Mouse (Mus musculus) neural tube, embryonic 10.5 days (tissue): ENCODE data around the gene Flt3.
A peak's percentile ranks its signal among the peaks of the same experiment; 100 is the strongest.

Source experiments
- DNase-seq: peaks from one replicate; pipeline ENCODE4 v3.0.0-alpha.2; 2017; ENCODE audit warnings: low spot score; ENCODE audit errors: extremely low spot score

The Flt3 gene

DNA sequence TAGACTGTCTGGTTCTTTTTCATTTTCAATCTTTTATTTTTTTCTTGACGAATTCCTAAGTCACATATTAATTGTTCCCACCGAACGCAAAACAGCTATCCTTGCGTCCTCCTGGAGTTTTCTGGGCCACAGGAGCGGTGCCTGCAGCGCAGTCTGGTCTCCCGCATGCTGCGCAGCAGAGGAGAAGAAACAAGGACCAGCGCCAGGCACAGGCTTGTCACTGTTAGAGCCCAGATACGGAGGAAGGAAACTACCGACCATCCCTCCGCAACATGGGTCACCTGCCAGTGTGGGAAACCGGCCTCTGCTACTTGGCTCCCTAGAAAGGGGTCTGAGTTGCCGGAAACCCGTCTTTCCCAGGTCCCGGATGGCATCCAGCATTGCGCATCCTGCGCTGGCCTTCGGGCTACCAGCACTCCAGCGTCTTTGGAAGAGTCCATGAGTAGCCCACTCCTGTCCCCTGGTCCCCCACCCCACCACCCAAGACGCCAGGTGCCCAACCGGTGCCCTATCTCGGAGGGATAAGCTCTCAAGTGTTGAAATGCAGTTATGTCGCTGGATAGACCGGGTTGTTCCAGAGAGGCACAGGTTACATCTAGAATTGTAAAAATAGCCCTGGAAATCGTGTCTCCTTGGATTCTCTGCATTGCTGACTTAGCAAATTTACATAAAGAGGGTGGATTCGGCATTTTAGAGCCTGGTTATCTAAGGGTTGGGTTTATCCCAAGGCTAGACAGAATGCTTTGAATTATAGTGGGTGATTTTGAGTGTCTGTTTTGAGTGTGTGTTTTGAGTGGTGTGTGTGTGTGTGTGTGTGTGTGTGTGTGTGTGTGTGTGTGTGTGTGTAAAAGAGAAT is 87.2 kb downstream of the Flt3 start:
- peak; percentile 58 for DNase-seq

DNA sequence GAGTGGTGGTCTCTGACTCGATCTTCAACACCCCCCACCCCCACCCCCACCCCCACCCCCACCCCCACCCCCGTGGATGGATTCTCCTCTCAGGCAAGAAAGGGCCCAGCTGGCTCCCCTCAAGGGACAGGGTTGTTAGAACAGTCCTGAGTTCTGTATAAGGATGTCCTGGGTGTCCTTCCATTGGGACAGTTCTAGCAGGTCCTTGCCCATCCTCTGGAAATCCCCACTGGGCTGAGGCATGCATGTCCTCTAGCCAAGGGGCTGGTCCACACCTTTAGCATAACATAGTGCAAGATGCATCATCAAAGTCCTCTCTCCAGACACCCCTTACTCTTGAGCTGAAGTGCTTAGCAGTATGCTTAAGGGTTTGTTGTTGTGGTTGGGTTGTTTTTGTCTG is 90.5 kb downstream of the Flt3 start:
- peak; percentile 27 for DNase-seq

DNA sequence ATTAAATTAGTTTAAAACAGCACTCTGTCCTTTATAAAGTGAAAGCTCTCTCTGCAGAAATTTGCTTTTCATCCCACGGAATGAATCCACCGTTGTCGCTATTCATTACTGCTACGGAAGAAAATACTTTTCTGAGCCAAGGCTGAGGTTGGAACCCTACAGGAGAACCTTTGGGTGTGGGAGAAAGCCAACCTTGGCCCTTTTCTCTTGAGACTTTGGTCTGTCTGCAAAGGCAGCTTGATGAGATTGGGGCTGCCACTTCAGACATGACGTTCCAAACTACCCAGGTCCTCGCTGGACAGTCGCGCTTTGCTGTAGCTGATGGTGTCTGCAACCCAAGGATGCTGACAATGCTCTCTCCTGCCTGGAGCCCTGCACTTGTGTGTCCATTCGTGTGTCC is 91.8 kb downstream of the Flt3 start:
- peak; percentile 36 for DNase-seq

DNA sequence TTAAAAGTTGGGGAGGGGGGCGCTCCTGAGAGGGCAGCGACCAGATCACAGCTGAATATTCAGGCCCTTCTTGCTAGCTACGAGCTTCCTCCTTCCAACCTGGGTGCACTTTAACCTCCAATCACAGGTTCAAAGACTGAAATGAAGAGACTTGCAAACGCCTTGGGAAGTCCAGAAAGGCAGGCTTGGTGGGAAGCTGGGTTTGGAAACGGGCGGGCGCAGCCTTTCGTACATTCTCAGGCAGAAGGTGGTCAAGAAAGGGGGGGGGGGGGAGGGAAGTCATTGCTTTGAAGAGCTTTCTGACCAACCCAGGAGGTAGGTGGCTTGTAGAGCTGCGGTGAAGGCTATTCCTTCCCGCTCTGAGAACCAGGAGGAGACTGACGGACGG is 92.9 kb downstream of the Flt3 start:
- DNase-seq, result peak; percentile 31

DNA sequence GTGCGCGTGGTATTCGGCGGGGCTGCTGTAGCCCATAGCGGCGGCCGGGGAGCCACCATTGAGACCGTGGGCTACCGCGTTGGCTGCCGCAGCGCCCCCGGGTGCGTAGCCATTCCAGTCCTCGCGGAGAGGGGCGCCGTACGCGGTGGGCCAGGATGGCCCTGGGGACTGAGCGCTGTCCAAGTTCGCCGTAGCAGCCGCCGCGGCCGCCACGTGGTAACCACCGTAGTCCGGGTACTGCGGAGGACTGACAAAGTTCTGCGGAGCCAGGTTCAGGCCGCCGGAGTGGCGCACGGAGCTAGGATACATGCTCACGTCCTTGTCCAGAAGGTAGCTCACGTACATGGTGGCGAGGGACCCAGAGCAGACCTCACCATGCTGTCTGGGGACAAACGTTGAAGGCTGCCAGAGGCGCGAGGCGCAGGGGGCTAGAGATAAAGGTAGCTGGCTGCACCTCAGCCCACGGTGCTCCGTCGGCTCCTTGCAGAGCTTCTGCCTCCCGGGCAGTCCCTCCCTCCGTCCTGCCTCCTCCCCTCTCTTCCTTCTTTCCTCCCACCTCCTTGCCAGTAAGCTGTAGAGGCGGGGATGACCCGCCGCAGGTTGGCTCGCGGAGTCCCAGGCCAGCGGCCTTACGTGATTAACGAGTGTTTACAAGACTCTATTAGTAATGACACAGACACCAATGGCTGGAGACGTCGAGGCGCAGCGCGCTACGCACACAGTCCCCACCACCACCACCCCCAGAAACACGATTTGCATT is 93.5 kb downstream of the Flt3 start, which contains the start of gene Cdx2:
TSS of gene Cdx2 (minus strand) at position 633 of the 760 bp plus-strand sequence.
- peak; percentile 66 for DNase-seq

DNA sequence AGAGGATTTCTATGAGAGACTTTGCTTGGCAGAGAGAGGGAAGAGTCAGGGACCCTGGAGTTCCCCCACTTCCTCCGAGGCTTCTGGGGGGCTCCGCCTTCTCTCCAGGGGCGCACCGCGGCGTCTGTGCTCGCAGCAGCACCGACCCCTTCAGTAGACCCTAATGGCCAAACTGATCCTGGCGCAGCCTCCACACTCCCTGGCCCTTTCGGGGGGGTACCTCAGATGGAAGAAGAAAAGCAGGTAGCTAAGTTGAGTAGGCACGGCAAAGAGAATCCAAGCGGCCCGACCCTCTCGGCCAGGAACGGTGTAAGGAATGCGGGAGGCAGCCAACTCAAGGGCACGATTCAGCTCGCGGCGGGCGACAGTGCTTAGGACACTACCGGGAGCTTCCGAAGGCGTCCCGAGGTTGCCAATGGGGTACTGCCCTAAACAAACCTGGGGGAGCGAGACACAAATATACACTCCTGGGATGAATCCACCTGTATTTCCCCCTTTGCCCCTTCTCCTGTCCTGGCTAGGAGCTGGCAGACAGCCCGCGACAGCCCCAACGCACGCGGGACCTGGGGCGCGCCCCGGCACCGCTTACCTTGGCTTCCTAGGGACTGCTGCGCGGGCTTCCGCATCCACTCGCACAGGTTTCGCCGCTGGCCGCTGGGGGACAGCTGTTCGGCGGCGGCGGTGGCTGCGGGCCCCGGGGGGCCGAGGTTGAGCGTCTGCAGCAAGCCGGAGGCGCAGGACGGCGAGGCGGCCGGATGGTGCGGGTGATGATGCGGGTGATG is 94.2 kb downstream of the Flt3 start:
- DNase-seq, result peak; percentile 61

DNA sequence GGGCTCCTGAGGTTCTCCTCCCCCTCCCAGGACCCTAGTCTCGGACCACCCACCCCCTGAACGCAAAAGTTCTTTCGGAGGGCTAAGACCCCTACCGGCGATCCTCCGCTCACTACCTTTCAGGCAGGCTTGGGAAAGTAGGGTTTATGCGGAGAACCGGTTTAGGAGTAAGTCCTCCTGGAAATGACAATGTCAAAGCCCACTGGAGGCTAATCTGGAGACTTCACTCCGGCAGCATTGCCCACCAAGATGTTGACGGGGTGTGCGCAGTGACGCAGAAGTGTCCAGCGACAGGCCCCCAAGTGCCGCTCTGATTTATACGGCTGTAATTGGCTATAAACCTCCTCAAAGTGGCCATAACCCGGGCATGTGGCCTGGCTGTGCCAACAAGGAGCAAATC is 95.1 kb downstream of the Flt3 start:
- DNase-seq, result peak; percentile 63

DNA sequence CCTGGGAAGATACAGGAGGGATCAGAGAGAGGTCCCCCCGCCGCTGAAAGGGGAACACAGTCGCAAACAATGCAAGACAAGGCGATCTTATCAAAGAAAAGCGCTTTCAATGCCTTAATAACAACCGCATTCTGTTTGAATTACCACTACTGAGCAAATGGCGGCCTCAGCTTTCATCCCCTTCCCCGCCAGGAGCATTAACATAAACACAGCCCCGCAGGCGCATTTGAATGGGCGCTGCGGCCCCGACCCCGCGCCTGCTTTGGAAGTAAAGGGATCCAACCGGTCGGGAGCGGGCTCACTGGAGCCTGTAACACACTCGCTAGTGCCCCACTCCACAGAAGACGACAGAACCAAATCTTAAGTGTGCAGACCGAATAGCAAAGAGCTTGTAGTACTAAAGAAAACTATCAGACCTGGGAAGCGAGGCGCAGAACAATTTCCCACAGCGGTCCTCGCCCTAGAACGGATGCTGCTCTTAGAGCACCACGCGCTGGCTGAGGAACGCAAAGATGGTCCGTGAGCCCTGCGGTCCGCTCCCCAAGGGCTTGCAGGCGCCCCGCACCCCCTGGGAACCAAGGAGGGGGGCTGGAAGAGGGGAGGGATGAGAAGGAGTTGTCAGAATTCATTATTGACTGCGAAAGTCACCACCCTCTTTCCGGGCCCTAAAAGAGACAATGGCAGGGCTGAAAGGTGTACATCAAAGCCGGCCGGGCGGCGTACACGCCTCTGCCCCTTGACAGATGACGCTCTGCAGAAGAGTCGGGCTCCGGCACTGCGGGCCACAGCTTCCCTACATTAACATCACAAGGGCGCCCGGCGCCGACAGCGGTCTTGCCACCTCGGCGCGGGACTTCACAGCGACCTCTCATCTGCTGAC is 95.8 kb downstream of the Flt3 start:
- DNase-seq, result peak; percentile 67

DNA sequence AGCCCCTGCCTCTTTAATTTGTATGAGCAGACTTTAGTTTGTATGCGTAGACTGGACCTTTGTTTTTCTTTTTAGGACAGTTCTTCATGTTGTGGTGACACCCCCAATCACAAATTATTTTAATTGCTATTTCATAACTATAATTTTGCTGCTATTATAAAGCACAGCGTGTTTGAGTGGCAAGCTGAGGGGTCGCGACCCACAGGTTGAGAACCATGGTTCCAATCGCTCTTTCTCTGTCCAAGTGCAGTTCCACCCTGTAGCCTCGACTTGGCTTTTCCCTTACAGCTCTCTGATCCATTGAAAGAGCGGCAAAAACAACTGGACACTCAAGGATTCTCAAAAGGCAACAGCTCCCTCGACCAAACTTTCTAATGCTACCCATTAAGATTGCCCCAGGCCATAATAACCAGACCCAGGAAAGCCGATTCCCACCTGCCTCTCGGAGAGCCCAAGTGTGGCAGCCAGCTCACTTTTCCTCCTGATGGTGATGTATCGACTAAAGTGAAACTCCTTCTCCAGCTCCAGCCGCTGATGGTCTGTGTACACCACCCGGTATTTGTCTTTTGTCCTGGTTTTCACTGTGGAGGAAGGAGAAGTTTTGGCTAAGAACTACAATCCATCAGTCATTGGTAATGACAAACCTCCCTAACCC is 97.4 kb downstream of the Flt3 start:
- peak; percentile 44 for DNase-seq

DNA sequence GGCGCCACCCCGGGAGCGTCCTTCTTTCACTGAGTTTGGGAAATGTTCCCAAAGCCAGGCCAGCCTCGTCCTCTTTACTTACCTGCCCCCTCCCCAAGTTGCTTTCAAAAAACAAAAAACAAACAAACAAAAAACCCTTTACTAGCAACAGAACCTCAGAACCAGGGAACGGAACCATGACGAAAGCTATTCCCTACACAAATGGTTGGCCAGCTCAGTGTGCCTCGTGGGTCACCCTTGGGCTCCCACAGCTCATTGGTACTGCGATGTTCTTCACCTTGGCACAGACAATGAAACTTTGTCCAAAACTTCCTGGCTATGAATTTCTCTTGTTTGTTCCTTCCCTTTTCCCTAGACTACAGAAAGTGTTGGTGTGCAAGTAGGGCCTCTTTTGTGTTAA is 98.1 kb downstream of the Flt3 start:
- DNase-seq, result no peak

DNA sequence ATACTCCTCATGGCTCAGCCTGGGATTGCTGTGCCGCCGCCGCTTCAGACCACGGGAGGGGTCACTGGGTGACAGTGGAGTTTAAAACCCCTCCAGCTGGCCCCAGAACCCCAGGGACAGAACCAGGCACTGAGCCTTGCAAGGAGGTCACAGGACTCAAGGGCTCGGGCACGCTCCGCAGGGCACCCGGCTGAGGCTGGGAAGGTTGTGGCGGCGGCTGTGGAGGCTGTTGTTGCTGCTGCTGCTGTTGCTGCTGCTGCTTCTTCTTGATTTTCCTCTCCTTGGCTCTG is 98.6 kb downstream of the Flt3 start:
- DNase-seq, result peak; percentile 56

DNA sequence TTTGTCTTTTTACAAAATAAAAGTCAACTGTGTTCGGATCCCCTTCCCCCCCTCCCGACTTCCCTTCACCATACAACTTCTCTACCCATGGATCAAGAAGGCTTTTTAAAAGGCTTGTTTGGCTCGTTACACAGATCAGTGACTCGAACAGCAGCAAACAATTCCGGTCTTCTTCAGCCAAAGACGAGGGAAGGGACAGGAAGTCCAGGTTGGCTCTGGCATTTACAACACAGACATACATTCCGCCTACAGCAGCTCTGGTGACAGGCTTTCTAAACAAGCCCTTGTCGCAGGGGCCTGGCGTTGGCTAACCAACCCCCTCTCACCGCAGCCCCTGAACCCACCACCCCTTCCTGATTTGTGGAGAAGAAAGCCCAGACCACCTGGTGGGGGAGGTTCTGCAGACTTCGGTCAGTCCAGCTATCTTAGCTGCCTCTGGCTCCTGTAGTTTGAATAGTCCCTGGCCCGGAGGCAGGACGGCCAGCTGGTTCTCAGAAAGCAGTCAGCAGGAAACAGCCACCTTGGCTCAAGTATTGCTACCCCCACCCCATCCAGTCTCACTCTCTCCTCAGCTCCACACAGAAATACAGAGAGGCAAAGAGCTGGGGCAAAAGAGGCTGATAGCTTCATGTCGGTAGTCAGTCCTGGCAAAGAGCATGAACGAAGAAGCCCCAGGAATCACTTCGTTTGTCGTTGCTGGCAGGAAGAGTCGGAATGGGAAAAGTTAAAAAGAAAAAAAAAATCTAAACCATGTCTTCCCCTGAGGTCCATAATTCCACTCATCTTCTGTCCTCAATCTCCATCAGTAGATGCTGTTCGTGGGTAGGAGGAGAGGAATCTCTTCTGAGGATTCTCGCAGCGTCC is 99.1 kb downstream of the Flt3 start:
- peak; percentile 68 for DNase-seq

DNA sequence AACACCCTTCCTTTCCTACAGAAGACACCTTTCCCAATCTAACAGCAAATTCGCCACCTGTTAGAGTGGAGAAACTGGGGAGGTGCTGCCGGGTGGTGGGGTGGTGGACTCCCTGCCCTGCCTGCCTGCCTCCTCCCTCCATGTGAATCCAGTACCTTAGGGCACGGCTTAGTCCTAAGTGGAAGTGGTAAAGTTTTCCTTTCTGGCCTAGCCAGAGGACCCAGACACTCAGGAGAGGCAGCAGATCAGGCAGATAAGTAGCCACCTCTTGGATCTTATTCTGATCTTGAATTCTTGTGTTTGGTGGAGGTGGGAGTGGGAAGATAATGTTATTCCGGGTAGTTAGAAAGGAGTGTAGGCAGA is 100.3 kb downstream of the Flt3 start:
- DNase-seq, result no peak

DNA sequence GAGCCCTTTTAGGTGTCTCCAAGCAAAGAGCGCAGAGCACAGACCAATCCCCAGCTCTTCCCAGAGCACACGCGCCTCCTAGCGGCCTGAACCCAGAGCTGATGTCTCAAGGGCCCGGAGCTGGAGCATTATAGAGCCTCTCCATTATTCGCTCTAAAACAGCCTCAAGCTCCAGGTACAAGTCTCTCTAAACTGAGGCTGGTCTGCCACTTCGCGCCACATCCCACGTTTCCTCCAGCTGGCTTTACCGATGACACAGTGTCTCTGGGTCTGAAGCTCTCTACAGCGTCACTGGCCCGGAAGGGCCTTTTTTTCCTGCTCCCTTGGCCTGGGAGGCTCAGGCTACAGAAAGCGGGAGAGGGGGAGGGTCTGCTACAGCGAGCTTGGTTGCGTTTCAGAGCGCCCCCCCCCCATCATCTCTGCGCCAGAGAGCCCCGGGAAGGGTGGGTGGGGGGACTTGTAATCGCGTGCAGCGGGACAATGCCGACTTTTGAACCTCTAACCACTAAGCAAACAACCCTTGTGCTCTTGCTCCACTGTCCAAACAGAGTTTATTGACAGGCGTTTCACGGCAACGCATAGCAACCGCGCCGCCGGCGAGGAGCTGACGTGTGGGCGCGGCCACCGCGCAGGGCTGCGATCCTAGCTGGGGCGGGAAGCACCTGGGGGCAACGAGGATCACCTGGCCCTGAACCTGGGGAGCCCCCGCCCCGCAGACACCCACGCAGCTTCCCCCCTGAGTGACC is 100.9 kb downstream of the Flt3 start:
- peak; percentile 78 for DNase-seq

DNA sequence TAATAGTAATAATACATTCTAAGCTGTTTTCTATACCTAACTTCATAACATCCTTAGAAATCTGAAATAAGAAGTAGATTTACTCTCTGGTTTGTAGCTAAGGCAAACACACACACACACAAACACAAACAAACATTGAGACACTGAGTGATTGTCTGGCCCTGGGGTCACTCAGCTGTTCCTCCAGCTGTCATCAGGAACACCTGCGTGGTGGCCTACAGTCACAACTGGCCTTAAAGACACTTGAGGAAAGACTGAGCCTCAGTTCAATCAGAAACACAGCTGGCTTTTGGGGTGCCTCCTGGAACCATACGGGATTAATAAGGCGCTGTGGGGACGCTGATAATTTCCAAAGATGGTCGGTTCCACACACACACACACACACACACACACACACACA is 103.0 kb downstream of the Flt3 start:
- no peak for DNase-seq

DNA sequence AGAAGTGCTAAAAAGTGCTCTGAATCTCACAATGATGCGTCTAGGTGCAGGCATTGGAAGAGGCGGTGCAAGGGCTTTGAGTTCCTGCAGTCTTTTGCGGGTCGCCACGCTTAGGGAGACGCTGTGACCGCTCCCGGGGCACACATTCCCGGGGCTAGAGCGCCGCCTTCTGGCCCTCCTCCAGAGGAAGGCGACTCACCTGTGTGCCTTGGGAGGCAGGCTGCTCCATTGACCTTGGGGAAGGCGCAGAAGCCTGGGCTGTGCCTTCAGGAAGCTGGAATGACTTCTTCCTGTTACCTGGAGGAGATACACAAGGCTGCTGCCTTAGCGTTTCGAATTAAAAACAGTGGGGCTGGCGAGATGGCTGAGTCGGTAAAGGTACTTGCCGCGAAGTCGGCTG is 106.2 kb downstream of the Flt3 start:
- peak; percentile 51 for DNase-seq

DNA sequence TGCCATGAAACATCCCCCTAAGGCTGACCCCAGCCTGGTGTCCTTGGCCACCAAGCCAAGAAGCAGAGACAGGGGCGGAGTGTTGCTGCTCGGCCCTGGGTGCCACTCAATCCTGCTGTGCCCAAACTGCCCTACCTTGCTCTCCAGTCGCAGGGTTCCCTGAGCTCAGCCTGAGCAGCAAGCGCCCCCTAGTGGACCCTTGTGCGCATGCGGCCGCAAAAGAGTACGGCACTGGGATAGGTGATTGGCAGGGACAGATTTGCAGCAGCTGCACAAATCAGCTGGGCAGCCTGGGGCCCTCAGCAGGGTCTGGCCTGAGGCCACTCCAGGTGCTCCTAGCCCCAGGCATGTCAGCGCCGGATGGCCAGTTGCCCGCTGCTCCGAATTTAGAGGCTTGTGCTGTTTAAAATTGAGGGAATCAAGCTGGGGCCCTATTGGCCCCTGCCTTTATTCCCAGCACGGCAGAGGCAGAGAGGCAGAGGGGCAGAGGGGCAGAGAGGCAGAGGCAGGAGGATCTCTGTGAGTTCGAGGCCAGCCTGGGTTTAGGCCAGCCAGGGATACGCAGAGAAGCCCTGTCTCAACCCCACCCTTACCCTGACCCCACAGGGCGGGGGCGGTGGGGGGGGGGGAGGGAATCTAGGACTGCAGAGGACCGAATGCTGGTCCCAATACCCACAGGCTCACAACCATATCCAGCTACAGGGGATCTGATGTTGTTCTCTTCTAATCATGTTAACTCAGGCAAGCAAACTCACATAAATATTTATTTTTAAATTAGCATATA is 107.0 kb downstream of the Flt3 start:
- DNase-seq, result peak; percentile 89

DNA sequence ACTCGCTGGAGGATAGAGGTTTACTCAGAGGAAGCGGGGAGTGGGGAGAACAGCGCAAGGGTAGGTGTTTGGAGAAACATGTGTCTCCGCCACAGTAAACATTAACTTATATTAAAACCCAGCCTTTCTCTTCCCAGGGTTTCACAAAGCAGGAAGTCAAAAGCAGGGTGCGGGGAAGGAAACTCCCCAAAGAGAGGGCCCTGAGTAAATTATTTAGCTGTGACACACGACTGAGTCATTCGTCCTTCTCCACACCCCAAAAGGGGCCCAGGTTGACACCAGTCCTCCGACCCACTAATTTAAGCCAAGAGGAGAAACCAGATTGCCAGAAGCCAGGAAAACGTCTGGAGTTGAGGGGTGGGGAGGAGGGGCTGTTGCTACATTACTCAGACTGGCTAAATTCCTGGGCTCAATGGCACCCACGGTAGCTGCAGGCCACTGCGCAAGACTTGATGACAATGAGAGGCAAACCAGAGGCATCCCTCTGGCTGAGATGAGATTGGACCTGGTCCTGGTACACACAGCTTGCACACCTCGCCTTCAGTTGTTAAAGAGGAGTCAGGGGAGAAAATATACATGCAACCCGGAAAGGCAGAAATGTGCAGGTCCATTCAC is 107.7 kb downstream of the Flt3 start:
- DNase-seq, result no peak
